Mouse (Mus musculus) hindbrain, embryonic 16.5 days (tissue): ENCODE results near the gene Cdc42. TPM values are rescaled to one million over a fixed set of nuclear protein-coding genes. Genes with fewer than 3 reads are reported as not detected.

Experiments used
- ATAC-seq: fragments of 200-750 bp; cut with Nextera tagmentation; 2 replicates; pipeline ENCODE4 v1.8.0; 2017; ENCODE audit warnings: moderate TSS enrichment, moderate library complexity
- H3K27ac ChIP-seq: fragments of 300-500 bp; sonication (generic); 2 replicates; pipeline ENCODE4 v1.5.1; 2014; ENCODE audit warnings: low read depth, mild to moderate bottlenecking, control low read depth, low read length, moderate library complexity
- H3K27me3 ChIP-seq: fragments of 300-500 bp; sonication (generic); replicated peaks from 2 replicates; pipeline ENCODE4 v1.6.1; 2014; ENCODE audit warnings: low read length; ENCODE audit not compliant: control insufficient read depth, insufficient read depth
- H3K36me3 ChIP-seq: fragments of 300-500 bp; sonication (generic); 2 replicates; pipeline ENCODE4 v1.6.1; 2014; ENCODE audit warnings: mild to moderate bottlenecking, low read length, moderate library complexity, mixed read lengths; ENCODE audit not compliant: control insufficient read depth, insufficient read depth
- H3K4me1 ChIP-seq: fragments of 300-500 bp; sonication (generic); 2 replicates; pipeline ENCODE4 v1.6.1; 2014; ENCODE audit warnings: low read depth, low read length; ENCODE audit not compliant: control insufficient read depth, insufficient read depth
- H3K4me2 ChIP-seq: fragments of 300-500 bp; sonication (generic); 2 replicates; pipeline ENCODE4 v1.6.1; 2014; ENCODE audit warnings: mild to moderate bottlenecking, low read length, control low read depth, moderate library complexity
- H3K4me3 ChIP-seq: fragments of 300-500 bp; sonication (generic); 2 replicates; pipeline ENCODE4 v1.5.1; 2014; ENCODE audit warnings: mild to moderate bottlenecking, low read length, control low read depth, moderate library complexity
- H3K9ac ChIP-seq: fragments of 300-500 bp; sonication (generic); 2 replicates; pipeline ENCODE4 v1.6.1; 2014; ENCODE audit warnings: low read depth, mild to moderate bottlenecking, control low read depth, low read length, moderate library complexity
- H3K9me3 ChIP-seq: fragments of 300-500 bp; sonication (generic); 2 replicates; pipeline ENCODE4 v1.6.1; 2014; ENCODE audit warnings: mild to moderate bottlenecking, low read length, moderate library complexity; ENCODE audit not compliant: control insufficient read depth
- WGBS: fragments of 180-500 bp; shearing (Covaris S2); extraction: QIAGEN DNeasy Blood & Tissue Kit; methylation state at CpG from one replicate; pipeline ENCODE4 v1.1.7; 2014; 5-methylcytosine and 5-hydroxymethylcytosine counted together
- polyA plus RNA-seq: library from polyadenylated mRNA; unstranded; fragments of >200 nt; fragmentation: Nextera tagmentation; extraction: Ambion mirVana; gene quantifications from 2 replicates; pipeline ENCODE4 v1.2.1, GENCODE M21; 2015

Cdc42 gene
- 975 and 1,060 TPM in 2 replicates for polyA plus RNA-seq

DNA sequence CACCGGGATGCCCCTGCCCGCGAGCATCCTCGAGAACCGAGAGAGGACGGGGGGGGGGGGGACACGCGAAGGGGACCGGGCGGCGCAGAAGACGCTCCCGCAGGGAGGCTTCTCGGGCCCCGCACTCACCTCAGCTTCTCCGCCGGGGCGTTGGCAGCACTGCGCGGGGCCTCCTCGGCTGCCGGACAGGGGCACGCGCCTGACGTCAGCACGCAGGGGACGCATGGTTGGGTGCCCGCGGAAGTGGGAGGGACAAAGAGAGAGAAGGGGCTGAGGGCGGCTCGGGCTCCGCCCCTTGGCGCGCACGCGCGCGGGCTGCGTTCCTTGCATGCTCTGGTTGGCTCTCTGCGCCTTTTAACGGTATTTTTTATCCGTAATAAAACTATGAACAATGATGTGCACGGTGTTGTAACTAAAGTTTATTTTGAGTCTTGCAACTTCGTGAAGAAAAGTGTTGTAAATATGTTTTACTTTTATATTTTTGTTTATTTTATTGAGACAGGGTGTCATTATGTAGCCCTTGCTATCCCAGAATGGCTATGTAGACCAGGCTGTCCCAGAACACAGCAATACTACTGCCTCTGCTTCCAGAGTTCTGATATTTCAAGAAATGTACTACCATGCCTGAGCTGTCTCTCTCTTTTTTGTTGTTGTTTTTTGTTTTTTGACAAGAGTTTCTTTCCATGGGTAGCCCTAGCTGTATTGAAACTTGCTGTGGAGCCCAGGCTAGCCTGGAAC is at the start of gene Cdc42:
Gene Cdc42, minus strand, starts transcription at position 204 of the 738 bp plus-strand sequence.
- H3K36me3 ChIP-seq, result no peaks in the 10 kb centered on the region
- H3K27ac ChIP-seq, result peak within 1 kb of the TSS; percentile 97
- H3K9ac ChIP-seq, result peak within 1 kb of the TSS; percentile 99
- peak; percentile 96 for ATAC-seq
- H3K4me3 ChIP-seq, result peak within 1 kb of the TSS; percentile 84
- H3K4me2 ChIP-seq, result peak within 1 kb of the TSS; percentile 62
- H3K9me3 ChIP-seq, result no peaks in the 10 kb centered on the region
- no peaks in the 10 kb centered on the region for H3K27me3 ChIP-seq
- H3K4me1 ChIP-seq, result peaks cover 30% of the 10 kb centered on the region
- under 1% methylated on average over 35 of the region's 44 CpGs for WGBS

DNA sequence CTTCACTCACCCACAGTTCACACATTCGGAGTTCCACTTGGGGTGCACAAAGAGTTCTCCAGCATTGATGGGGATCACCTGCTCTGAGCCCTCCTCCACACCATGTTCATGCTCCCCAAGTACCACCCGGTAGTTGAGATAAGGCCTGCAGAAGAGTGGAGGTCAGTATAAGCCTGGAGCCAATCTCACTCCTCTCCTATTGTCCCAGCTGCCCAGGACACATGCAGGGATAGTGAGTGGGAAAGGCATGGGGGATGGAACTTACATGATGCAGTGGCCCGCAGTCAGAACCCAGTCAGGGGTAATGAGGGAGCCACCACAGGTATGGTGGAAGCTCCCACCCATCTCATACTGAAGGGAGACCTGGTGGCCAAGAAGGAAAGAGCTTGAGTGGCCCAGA is 48.1 kb upstream of the Cdc42 start:
- H3K9ac ChIP-seq, result no peak overlapping the region
- no peaks in the 10 kb centered on the region for H3K4me1 ChIP-seq
- ATAC-seq, result no peak
- no peaks in the 10 kb centered on the region for H3K9me3 ChIP-seq
- H3K4me3 ChIP-seq, result no peak overlapping the region
- no peaks in the 10 kb centered on the region for H3K36me3 ChIP-seq
- H3K27ac ChIP-seq, result no peak overlapping the region
- H3K27me3 ChIP-seq, result no peaks in the 10 kb centered on the region
- WGBS, result 90% methylated on average over 3 of the region's 3 CpGs
- no peak overlapping the region for H3K4me2 ChIP-seq

DNA sequence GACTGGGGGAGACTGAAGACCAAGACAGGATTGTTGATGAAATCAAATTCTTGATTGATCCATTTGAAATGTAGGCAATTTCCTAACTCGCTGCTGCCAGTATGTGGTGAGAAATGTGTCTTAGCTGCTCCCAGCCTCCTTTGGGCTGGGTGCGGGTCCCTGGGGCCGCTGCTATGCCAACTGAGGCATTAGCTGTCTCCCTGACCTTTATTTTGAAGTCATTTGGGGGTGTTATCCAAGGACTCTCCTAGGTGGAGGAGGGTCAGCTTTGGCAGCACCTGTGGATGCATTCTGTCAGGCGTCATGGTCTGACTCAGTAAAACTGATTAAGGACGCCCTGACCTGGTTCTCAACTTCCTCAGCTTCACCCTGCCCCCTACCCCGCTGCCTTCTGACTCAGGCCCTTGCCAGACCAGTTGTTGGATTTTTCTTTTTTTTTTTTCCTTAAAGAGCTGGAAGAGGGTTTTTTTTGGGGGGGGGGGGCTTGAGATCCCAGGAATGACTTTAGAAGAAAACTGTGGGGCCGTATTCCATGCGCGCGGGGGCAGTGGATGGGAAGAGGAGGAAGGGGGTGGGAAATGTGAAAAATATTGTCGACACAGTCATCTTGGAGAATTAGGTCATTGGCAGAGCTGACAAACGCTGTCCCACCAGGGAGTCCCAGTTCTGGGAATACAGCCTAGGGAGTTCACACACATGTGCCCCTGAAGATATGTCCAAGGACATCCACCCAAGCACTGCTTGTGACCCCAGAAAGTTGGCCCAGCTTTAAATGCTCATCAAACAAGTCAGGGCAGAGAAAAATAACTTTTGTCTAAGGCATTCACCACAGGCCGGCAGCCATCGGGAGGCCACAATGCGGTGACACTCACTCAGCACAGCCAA is 39.4 kb upstream of the Cdc42 start:
- 79% methylated on average over 15 of the region's 15 CpGs for WGBS
- Histone ChIP-seq H3K27ac (no peak overlapping the region), H3K4me2 (no peak overlapping the region), H3K4me3 (no peak overlapping the region), H3K9me3 (0 out of 2 replicates have a peak, but pooled peaks cover 2% of the 10 kb centered on the region), H3K9ac (no peak overlapping the region; the same call in 1 of the 2 replicates), H3K4me1 (no peaks in the 10 kb centered on the region), H3K36me3 (no peaks in the 10 kb centered on the region), H3K27me3 (no peaks in the 10 kb centered on the region)
- ATAC-seq, result no peak

DNA sequence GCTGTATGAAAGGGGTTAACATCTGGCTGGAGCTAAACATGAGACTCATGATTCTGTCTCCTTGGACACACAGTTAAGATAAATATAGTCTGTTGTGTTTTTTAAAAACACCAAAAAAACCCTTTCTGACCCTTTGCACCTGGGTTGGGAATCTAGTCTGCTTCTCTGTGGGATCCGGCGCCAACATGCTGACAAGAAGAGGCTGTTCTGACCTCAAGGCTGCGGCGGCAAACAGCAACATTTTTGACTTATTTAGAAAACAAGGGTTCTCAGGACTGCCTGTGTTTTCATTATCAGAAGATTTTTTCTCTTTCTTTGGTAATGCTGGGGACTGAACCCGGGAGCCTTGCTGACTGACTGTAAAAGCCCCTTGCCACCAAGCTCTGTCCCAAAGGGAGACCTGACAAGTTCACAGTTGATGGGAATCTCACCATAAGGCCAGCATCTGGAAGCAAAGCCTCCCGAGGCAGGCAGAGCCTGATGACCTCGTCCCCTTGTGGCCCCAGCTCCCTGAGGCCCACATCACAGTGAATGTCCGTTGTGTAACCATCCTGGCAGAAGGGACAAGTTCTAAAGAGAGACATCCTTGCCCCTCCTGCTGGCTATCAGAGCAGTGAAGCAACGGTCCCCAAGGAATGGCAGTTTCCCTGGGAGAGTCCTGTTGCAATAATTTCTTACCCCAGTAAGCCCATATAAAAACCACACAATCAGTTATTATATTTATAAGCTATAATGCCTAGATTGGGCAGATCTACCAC is 36.0 kb upstream of the Cdc42 start:
- no peaks in the 10 kb centered on the region for H3K27me3 ChIP-seq
- peaks cover 8% of the 10 kb centered on the region for H3K4me1 ChIP-seq
- H3K36me3 ChIP-seq, result no peaks in the 10 kb centered on the region
- 78% methylated on average over 9 of the region's 9 CpGs for WGBS
- no peak overlapping the region for H3K9ac ChIP-seq
- H3K4me2 ChIP-seq, result no peak overlapping the region
- no peak for ATAC-seq
- no peak overlapping the region for H3K27ac ChIP-seq
- H3K4me3 ChIP-seq, result no peak overlapping the region
- 0 out of 2 replicates have a peak, but pooled peaks cover 2% of the 10 kb centered on the region for H3K9me3 ChIP-seq

DNA sequence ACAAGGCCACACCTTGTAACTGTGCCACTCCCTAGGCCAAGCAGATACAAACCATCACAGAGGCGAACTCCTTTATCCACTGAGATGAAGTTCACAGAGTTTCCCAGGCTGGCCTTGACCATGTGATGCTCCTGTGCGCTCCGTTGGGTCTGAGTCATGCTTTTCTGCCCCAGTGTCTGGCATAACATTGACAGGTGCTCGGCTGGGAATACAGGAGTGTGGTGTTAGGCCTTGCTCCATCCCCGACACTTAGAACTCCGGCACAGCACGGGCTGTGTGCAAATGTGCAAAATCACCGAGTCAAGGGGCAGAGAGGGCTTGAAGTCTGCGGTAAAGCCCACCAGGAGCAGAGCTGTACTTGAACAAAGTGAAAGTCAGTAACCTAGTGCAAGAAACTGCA is 35.4 kb upstream of the Cdc42 start:
- no peak overlapping the region for H3K4me2 ChIP-seq
- 88% methylated on average over 9 of the region's 9 CpGs for WGBS

DNA sequence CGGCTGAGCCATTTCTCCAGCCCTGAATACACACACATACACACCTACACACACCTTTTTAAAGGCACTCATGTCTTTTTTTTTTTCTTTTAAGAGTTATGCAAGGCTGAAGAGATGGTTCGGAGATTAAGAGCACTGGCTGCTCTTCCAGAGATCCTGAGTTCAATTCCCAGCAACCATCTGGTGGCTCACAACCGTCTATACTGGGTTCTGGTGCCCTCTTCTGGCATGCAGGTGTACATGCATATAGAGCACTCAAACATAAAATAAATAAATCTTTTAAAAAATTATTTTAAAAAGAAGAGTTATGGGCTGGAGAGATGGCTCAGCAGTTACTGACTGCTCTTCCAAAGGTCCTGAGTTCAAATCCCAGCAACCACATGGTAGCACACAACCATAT is 33.8 kb upstream of the Cdc42 start:
- Histone ChIP-seq H3K27me3 (no peaks in the 10 kb centered on the region), H3K4me2 (no peak overlapping the region), H3K27ac (no peak overlapping the region), H3K4me1 (peaks cover 11% of the 10 kb centered on the region), H3K9ac (no peak overlapping the region), H3K9me3 (0 out of 2 replicates have a peak, but pooled peaks cover 2% of the 10 kb centered on the region), H3K4me3 (no peak overlapping the region), H3K36me3 (no peaks in the 10 kb centered on the region)
- 92% methylated on average over 3 of the region's 3 CpGs for WGBS
- ATAC-seq, result no peak

More for the DNA sequence above, 35.4 kb upstream of the Cdc42 start:
- peaks cover 8% of the 10 kb centered on the region for H3K4me1 ChIP-seq
- no peak overlapping the region for H3K27ac ChIP-seq
- no peak overlapping the region for H3K4me3 ChIP-seq
- ATAC-seq, result no peak
- no peak overlapping the region for H3K9ac ChIP-seq
- H3K27me3 ChIP-seq, result no peaks in the 10 kb centered on the region
- no peaks in the 10 kb centered on the region for H3K36me3 ChIP-seq
- H3K9me3 ChIP-seq, result 0 out of 2 replicates have a peak, but pooled peaks cover 2% of the 10 kb centered on the region

DNA sequence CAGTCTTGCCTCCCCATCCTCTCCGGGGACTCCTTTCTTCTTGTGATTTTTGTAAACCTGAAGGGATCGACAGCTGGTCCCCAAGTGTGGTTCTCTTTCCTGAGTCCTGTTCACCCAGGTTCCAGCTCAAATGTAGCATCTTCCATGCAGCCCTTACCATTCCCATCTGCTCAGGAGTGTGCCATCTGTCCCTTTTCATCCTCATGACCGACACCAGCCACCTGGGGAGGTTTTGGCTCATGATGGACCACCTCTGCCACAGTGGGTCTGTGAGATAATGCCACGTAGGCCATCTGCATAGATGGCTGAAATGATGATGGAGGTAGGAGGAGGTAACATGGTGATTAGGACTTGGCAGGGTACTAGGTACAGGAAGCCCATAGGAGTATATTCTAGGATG is 32.7 kb upstream of the Cdc42 start:
- Histone ChIP-seq H3K9me3 (no peaks in the 10 kb centered on the region), H3K4me3 (no peak overlapping the region), H3K27ac (no peak overlapping the region), H3K9ac (no peak overlapping the region), H3K4me1 (peaks cover 11% of the 10 kb centered on the region), H3K36me3 (no peaks in the 10 kb centered on the region), H3K4me2 (no peak overlapping the region), H3K27me3 (no peaks in the 10 kb centered on the region)
- WGBS, result 91% methylated on average over 4 of the region's 4 CpGs
- no peak for ATAC-seq

DNA sequence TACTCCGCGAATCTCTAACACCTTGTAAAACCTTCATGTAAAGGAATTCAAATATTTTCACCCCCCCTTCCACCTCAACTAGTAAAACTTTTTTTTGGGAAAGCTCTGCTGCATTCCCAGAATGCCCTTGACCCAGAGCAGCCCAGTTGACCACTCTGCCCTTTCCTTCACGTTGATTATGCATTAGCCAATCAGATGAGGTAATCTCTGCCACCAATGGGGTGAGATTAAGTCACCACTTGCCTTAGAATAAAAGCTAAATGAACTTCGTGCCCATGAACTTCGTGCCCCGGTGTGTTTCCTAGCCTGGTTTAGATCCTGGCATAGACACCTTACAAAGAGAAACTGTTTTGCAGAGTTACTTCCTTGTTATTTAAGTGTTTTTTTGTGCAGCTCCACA is 31.5 kb upstream of the Cdc42 start:
- H3K27ac ChIP-seq, result peak overlapping the region; percentile 90
- peaks cover 11% of the 10 kb centered on the region for H3K4me1 ChIP-seq
- no peak for ATAC-seq
- 41% methylated on average over 6 of the region's 6 CpGs for WGBS
- no peaks in the 10 kb centered on the region for H3K9me3 ChIP-seq
- peak overlapping the region; percentile 72 for H3K4me3 ChIP-seq
- H3K27me3 ChIP-seq, result no peaks in the 10 kb centered on the region
- H3K4me2 ChIP-seq, result peak overlapping the region; percentile 78
- H3K9ac ChIP-seq, result peak overlapping the region; percentile 80
- no peaks in the 10 kb centered on the region for H3K36me3 ChIP-seq
